Mouse (Mus musculus): ENCODE data around the gene Alox5ap.

The Alox5ap gene

DNA sequence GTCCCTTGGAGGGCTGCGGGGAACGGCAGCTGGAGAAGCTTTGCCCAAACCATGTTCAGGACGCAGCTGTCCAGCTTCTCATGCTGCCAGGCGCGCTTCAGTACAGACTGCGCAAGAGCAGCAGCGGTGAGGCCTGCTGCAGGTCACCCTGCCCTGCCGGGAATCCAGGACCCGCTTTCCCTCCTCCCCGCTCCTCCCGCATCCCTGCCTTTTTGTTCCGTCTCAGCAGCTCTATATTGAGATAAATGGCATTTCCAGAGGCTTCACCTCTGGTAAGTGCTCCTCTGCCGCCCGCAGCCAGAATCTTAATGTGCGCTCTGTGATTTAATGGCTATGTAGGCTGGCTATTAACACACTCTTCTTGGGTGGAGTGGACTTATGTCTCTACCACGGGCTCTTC lies 5.5 kb upstream of the Alox5ap start:
- no peak for DNase-seq (ENCODE audit: low read depth, low spot score)

DNA sequence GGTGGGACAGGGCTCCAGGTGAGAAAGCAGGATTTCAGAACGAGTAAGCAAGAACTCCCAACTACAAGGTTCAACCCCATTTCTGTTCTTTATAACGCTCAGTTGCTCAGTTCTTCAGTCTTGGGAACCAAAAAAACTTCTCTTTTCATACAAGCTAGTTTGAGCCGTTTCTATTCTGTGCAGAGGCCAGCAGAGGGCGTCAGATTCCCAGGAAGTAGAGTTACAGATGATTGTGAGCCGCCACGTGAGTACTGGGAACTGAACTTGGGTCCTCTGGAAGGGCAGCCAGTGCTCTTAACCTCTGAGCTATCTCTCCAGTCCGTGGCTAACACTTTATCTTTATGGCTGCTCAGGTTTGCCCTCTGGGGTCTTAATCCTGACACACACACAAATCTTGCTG lies 3.1 kb upstream of the Alox5ap start:
- DNase-seq (ENCODE audit: low read depth, low spot score): no peak

DNA sequence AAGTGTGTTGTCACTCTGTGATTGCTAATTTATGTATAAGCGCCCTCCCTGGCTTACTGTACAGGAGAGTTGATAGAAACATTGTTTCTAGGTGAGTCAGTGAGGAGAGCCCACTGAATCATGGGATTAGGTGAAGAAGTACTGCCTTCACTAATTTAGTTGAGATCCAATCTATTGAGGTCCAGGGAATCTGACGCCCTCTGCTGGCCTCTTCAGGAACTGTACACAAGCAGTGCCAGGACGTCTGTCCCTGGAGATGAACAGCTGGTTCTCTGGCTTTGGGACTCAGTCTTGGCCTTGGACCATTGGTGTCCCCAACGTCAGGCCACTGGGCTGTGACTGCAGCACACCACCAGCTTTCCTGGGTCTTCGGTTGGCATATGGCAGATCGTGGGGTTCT lies 2.7 kb upstream of the Alox5ap start:
- peak; percentile 56 for DNase-seq (ENCODE audit: low read depth, low spot score)

DNA sequence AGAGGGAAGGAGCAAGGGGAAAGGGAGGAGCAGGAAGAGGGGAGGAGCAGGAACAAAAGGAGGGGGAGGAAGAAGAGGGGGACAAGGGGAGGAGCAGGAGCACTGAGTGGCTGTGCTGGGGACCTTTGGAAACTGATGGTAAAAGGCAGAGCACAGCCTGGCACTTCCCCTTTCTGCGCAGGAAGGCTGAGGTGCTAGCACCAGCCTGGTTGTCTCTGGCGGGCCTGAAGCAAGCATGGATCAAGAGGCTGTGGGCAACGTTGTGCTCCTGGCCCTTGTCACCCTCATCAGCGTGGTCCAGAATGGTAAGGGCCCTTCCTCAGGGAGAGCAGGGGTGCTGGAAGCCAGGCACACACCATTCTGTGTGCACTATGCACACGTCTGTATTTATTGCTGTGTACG lies 312 bp downstream of the Alox5ap start:
- no peak for DNase-seq (ENCODE audit: low read depth, low spot score)

DNA sequence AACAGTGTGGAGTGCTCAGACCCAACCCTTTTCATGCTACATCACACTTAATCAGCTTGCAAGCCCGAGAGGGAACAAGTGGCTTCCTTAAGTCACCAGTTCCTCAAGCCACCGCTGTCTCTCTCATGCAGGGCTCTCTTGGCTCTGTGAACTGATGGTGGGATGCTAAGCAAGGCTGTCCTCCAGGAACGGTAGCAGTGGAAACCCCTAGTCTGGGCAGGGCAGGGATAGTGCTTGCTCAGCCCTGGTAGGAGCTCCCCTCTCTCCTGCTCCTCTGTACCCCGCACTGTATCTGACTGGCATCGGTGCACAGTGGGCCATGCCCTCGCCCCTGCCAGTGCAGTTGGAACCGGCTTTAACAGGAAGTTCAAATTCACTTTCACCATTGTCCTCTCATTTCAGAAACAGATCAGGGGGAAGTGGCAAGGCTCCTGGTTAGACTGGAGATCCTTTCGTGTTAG lies 2.2 kb downstream of the Alox5ap start:
- no peak for DNase-seq (ENCODE audit: low read depth, low spot score)

DNA sequence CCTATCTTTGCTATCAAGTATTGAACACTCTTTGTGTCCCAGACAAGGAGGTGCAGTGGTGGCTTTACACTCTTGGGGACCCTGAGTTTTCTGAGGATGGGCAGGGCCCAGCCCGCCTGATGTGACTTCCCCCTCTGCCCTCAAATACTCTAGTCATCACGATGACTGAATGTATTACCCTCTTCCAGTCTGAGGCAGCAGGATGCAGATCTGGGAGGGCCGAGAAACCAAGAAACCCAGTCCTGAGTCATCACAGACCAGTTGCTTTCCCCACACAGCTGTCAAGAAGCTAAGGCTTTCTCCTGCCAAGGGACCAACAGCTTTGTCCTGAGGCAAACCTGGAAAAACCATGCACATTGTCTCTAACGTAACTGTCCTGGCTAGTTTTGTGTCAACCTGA lies 2.9 kb downstream of the Alox5ap start:
- peak; percentile 94 for DNase-seq (ENCODE audit: low read depth, low spot score)

DNA sequence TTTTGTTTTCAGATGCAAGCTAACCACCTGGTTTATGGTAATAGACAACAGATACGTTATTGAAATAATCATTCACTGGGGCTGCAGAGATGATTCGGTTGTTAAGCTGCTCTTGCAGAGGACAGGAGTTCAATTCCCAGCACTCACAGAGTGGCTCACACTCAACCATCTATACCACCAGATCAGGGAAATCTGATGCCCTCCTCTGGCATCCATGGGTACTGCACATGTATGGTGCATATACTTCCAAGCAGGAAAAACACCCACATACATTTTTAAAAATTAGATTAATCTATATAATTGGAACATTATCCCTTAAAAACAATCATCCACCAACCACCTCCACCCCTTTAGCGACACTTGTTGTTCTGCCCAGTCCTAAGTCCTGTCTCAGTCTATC lies 6.7 kb downstream of the Alox5ap start:
- no peak for DNase-seq (ENCODE audit: low read depth, low spot score)

DNA sequence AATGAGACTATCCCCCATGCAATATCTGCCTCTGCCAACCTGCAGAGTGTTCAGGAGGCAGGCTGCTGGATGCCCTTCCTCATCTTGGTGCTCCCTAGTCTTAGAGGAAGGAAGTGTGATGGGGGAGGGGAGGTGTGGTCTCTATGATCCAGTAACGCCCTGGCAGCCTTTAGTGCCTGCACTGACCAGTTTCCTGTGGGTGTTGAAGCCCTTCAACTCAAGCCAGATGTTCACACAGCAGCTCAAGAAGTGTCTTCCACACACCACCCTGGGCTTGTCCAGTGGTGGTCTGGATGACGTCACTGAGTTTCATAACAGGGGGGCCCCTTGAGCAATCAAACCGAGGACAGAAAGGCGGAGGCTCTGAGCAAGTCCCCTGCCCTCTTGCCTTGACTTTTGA lies 8.0 kb downstream of the Alox5ap start:
- DNase-seq (ENCODE audit: low read depth, low spot score): no peak

DNA sequence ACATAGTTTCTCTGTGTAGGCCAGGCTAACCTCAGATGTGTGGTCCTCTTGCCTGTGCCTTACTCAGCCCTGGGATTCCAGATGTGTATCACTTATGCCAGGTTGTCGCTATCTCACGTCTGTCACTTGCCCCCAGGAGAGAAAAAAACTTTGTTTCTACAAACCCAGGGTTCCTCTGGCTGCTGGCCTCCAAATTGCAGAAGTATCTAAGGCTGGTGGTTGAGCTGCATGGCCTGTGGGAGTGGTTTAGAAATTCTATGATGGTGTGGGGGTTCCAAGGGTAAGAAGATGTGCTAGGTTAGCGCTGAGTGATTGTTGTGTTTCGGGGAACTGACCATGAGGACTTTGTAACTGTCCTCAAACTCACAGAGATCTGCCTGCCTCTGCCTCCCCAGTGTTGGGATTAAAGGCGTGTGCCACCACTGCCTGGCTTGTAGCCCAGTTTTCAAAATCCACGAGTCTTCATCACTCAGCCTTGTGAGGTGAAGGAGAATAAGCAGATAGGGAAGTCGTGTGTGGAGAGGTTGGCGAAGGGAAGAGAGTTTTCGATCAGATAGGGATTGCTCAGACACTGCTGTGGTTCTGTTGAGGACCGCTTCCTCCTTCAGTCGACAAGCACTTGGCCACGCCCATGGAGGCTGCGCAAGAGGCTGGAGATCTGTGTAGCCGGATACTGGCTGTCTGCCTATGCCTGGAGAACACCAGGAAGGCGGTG lies 10.0 kb downstream of the Alox5ap start:
- no peak for DNase-seq (ENCODE audit: low read depth, low spot score)

DNA sequence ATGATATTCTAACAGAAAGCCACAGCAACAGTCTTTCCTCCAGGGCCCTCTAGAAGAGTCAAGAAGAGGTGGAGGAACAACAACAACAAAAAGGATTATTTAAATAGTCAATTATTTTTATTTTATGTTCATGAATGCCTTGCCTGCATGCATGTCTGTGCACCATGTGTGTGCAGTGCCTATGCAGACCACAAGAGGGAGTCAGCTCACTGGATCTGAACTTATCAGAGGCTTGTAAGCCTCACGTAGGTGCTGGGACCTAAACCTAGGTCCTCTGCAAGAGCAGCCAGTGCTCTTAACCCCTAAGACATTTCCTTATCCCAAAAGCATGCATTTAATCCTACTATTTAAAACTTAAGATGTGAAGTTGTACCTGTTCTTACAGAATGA lies 10.5 kb downstream of the Alox5ap start:
- no peak for DNase-seq (ENCODE audit: low read depth, low spot score)

DNA sequence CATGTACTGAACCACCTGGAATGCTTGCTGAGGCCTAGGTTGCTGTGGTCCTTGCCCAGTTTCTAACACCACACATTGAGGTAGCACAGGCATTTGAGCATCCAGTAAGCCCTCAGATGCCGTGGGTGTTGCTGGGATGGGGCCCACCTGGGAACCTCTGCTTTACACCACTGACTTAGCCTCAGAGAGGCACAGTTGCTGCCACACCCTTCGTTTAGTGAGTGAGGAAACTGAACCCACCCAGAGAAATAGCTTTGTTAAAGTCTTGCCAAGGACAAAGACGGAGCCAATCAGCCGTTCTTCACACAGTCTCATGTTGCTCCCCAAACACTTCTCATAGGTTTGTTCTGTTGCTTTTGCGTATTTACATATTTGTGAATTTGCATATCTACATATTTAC lies 13.0 kb downstream of the Alox5ap start:
- DNase-seq (ENCODE audit: low read depth, low spot score): no peak

DNA sequence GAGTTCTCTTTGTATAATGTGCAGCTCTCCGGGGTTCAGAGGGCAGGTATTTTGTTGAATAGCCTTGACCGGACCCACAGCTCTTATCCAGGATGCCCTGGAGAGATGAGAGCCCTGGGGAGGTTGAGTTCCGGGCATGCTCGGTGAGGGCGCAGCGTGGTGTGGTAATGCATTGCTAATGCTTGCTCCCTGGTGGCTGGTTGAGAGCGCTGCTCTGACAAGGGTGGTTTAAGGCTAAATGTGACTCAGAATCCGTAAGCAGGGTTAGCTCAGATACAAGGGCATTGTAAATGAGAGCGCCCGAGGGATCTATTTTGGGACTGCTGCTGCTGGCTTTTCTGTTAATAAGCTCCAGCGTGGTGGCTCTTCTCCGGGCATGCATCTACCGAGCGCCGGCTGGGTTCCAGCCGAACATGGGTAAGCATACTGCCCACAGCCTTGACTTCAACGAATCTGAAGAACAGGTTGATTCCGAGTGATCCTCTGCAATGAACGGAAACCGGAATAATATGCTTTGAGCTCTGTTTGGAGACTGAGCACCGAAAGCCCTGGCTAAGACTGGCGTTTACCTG lies 14.8 kb downstream of the Alox5ap start:
- DNase-seq (ENCODE audit: low read depth, low spot score): peak; percentile 31

DNA sequence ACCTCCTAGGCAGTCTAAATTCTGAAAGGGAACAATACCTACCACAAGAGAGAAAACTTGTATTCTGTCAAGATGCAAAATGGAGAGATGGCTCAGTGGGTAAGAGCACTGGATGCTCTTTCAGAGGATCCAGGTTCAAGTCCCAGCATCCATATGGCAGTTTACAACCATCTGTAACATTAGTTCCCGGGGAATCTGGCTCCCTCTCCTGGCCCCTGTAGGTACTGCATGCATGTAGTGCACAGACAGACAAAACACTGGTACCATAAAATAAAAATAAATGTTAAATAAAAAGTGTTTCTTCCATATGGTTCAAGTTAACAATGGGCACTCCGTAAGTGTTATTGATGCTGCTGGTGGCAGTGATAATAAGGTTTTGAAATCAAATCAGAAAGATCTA lies 18.4 kb downstream of the Alox5ap start:
- peak; percentile 53 for DNase-seq (ENCODE audit: low read depth, low spot score)

DNA sequence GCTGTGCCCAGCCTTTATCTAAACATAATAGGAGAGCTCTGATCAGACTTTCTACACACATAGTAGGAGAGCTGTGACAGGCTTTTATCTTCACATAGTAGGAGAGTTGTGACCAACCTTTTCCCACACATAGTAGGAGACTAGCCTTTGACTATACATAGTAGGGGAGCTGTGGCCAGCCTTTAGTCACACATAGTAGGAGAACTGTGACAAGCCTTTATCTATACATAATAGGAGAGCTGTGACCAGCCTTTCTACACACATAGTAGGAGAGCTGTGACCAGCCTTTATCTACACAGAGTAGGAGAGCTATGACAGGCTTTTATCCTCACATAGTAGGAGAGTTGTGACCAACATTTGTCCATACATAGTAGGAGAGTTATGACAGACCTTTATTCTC lies 19.3 kb downstream of the Alox5ap start:
- DNase-seq (ENCODE audit: low read depth, low spot score): no peak

DNA sequence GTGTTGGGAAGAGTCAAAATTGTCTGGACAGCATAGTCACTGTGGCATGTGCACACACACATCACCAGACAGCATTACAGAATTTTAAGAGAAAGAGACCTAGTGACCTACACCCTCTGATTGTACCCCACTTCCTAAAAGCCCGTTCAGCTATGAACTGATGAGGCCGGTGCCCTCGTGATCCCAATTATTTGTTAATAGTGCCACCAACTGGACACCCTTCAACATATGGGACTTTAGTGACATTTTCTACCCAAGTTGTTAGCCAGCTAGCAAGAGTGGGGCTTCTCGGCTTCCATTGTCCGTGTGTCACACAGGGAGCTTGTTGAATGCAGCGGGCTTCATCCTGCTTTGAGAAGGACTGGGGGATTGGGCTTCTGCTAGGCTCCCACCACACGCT lies 21.5 kb downstream of the Alox5ap start:
- peak; percentile 27 for DNase-seq (ENCODE audit: low read depth, low spot score)

DNA sequence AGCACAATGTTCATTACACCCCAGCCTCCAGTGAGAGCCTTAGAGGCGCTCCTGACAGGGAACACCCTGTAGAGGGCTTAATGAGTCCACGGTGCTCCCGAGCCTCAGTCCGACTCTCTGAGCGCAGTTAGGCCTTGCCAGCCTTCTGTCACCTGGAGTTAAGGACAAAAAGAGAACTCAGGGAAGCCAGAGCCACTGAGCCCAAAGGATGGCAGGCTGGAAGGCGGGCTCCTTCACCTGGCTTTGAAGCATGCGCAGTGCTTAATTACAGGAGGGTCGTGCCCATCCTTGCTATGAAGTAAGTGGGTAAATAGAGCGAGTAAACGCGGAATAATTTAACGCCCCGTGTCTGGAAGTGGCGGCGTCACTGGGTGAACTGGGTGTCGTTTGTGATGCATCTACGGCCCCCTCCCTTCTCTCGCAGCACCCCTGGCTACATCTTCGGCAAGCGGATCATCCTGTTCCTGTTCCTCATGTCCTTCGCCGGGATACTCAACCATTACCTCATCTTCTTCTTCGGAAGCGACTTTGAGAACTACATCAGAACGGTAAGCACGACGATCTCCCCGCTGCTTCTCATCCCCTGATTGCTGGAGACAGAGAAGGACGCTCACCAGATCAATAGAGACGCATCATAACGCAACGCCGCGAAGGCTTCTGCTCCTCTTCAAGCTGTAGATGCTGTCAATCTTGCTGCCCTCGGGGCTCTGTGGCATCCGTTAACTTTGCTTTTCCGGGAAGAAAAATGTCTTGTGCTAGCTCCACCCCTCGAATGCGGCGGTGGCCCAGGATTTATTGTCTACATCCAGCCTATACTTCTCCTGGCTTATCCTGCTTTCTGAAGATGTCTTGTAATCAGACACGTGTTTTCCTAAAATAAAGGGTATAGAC lies 22.8 kb downstream of the Alox5ap start:
- DNase-seq (ENCODE audit: low read depth, low spot score): no peak

DNA sequence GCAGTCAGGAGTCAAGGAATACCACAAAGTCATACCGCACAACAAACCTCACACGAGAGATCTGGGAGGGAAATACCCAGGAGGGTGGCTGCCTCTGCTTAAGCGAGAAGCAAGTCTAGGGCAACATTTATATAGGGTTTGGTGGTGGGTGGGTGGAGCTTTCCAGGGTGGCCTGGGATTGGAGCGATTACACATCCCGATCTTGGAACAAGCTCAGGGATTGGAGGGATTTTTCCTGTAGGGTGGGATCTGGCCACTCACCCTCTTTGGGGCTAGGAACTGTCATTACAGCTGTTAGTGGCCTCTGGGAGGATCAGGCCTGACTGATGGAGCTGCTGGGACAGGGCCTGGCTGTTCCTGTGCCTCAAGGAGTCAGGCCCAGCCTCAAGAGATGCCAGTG lies 26.7 kb downstream of the Alox5ap start:
- no peak for DNase-seq (ENCODE audit: low read depth, low spot score)

DNA sequence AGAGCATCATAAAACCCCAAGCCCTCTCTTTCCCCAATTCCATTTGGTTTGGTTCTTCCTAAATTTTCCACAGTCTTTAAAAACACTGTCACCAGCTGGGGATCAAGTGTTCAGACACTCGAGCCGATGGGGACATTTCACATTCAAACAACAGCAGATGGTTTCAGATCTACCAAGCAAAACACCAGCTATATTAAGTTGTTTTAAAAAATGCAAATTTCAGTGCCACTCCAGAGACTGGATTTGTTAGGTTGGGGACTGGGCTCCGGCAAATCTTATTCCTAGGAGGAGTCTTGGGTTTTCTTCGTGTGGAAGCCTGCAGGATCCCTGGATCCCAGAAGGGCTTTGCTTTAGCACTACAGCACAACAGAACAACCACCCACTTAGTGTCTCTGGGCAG lies 28.5 kb downstream of the Alox5ap start:
- no peak for DNase-seq (ENCODE audit: low read depth, low spot score)

DNA sequence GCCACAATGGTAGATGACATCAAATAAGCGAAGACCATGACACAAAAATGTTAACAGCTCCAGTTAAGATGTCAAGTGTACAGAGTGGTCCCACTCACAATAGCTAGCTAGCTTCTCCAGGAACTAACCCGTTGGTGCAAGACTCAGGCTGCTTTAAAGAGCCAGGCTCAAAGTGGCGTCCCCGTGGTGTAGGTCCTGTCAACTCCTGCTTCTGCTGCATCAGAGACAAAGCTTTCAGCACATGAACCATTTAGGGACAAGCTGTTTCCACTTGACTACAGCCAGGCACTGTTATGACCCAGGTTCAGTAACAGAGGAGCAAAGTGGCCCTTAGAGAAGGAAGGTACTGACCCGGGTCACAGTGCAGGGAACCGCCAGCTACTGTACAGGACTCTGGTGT lies 32.2 kb downstream of the Alox5ap start:
- DNase-seq (ENCODE audit: low read depth, low spot score): no peak

DNA sequence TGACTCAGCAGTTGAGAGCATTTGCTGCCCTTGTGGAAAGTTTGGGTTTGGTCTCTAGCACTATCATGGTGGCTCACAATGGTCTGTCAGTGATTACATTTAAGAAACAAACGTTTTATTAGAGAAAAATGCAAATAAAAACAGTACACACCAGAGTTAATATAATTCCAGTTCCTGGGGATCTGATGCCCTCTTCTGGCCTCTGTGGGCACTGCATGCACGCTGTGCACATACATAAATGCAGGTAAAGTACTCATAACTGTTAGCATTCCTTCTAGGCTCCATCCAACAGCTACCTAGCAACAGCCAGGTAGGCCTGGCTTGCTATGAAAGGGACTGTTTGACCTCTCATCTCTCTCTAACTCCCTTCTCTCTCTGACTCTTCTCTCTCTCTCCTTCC lies 32.9 kb downstream of the Alox5ap start:
- peak; percentile 47 for DNase-seq (ENCODE audit: low read depth, low spot score)

DNA sequence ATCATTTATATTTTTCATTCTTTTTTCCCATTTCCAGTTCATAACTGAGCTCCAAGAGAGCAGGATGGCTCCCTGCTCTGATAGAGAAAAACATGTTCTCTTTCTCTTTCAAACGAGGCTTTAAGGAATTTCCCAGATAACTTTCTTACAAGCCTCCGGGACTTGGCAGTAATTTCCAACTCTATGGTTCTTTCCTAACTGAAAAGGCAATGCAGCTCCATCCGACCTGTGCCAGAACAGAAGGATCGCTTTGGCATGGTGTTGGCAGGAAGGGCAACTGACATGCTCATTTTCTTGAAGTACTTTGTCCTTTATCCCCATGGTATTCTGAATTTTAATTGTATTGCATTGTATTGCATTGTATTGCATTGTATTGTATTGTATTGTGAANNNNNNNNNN lies 33.7 kb downstream of the Alox5ap start:
- no peak for DNase-seq (ENCODE audit: low read depth, low spot score)

DNA sequence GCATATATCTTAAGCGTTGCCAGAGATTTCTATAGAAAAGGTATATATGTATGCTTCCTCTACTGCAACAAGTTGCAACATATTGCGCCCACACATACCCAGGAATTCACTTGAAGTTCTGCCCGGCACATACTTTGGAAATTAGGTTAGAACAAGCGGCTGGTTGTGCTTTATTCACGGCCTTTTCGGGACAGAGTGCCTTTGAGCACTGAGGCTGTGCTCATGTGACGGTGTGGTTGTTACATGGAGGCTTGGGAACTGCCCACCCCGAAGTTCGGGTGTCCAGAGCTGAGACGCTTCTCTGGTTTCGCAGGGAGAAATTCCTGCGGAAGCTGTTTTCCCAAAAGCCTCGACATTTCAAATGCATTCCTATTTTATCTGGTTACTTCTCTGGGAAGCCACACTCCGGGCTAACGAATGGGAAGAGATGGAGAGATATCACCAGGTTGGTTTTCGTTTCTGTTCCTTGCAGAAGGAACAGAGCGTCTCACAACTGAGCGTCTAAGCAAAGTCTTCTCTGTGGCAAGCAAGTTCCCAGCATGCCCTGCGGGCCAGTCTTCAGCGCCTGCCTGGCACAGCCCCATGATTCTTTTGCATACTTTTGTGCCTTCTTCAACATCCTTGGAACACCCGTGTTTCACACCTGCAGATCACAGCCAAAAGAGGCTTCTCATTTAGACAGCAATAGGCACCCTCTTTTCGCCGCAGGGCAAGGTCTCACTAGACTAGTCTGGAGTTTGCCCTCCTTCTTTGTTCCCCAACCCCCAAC lies 48.5 kb downstream of the Alox5ap start:
- peak; percentile 57 for DNase-seq (ENCODE audit: low read depth, low spot score)

Measured in 3T3-L1 (cell line).